Mouse (Mus musculus) MEL (cell line): Measurements from ENCODE around the gene Prkag1. TPM values are rescaled to one million over a fixed set of nuclear protein-coding genes. Genes with fewer than 3 reads are reported as not detected.

Source experiments
- polyA plus RNA-seq, 2 experiments: library from polyadenylated mRNA; stranded (reverse) in 1 of 2; unstranded in 1 of 2; fragments of >175 nt in 1 of 2; fragments of >200 nt in 1 of 2; gene quantifications; 2 replicates each; pipeline versions ENCODE4 v1.2.1 to v1.2.4; 2012; ENCODE audit warnings: low replicate concordance in 2 of 2, low read depth in 1 of 2; ENCODE audit not compliant: insufficient read length in 2 of 2, insufficient read depth in 1 of 2, missing spikeins in 1 of 2
- total RNA-seq: library from RNA; depleted of rRNA; stranded (reverse); fragments of 300-350 nt; gene quantifications from 2 replicates; pipeline ENCODE4 v1.2.3, GENCODE M21; 2012; rRNA removed

Gene Prkag1
- total and polyA plus RNA-seq, 3 experiments = 122 to 348 (median 141) TPM

Other genes with a start within 250 kb of the Prkag1 start
- gene Adcy6, start 221.4 kb downstream of the Prkag1 start, total RNA-seq = 58.9 and 76.0 TPM in 2 replicates
- 10 to 100 TPM in 1 of 2 experiments, not detected in 1; 77.3 TPM for gene Adcy6, start 221.4 kb downstream of the Prkag1 start, polyA plus RNA-seq
- 1.4 TPM in 2 replicates for gene Cacnb3, start 200.7 kb downstream of the Prkag1 start, total RNA-seq
- gene Cacnb3, start 200.7 kb downstream of the Prkag1 start, polyA plus RNA-seq = 1 to 10 TPM in 1 of 2 experiments, not detected in 1; 8.5 TPM
- 193 and 213 TPM in 2 replicates for gene Ddx23, start 168.6 kb downstream of the Prkag1 start, total RNA-seq
- 100 to 1,000 TPM; 194 to 252 TPM for gene Ddx23, start 168.6 kb downstream of the Prkag1 start, polyA plus RNA-seq
- 5.8 and 6.0 TPM in 2 replicates for gene Rnd1, start 154.1 kb downstream of the Prkag1 start, total RNA-seq
- 1 to 10 TPM in 1 of 2 experiments, not detected in 1; 5.5 TPM for gene Rnd1, start 154.1 kb downstream of the Prkag1 start, polyA plus RNA-seq
- not detected in 2 replicates for gene Ccdc65, start 123.3 kb downstream of the Prkag1 start, total RNA-seq
- under 1 TPM in 1 of 2 experiments, not detected in 1; 0.13 TPM for gene Ccdc65, start 123.3 kb downstream of the Prkag1 start, polyA plus RNA-seq
- 109 and 160 TPM in 2 replicates for gene Fkbp11, start 103.3 kb downstream of the Prkag1 start, total RNA-seq
- gene Fkbp11, start 103.3 kb downstream of the Prkag1 start, polyA plus RNA-seq = 100 to 1,000 TPM in 1 of 2 experiments, not detected in 1; 118 TPM
- gene Arf3, start 68.3 kb downstream of the Prkag1 start, total RNA-seq = 37.4 and 41.1 TPM in 2 replicates
- 100 to 1,000 TPM; 140 to 239 TPM for gene Arf3, start 68.3 kb downstream of the Prkag1 start, polyA plus RNA-seq
- gene Wnt10b, start 53.4 kb downstream of the Prkag1 start, total RNA-seq = 0.13 and 0.23 TPM in 2 replicates
- under 1 TPM in 1 of 2 experiments, not detected in 1; 0.14 TPM for gene Wnt10b, start 53.4 kb downstream of the Prkag1 start, polyA plus RNA-seq
- not detected in 2 replicates for gene Wnt1, start 41.7 kb downstream of the Prkag1 start, total RNA-seq
- not detected for gene Wnt1, start 41.7 kb downstream of the Prkag1 start, polyA plus RNA-seq
- 2.8 and 4.0 TPM in 2 replicates for gene Ddn, start 22.0 kb downstream of the Prkag1 start, total RNA-seq
- 1 to 10 TPM in 1 of 2 experiments, not detected in 1; 4.2 TPM for gene Ddn, start 22.0 kb downstream of the Prkag1 start, polyA plus RNA-seq
- gene Kmt2d, start 39.7 kb upstream of the Prkag1 start, total RNA-seq = 12.5 and 15.4 TPM in 2 replicates
- 10 to 100 TPM; 42.0 to 47.7 TPM for gene Kmt2d, start 39.7 kb upstream of the Prkag1 start, polyA plus RNA-seq
- gene Rhebl1, start 63.0 kb upstream of the Prkag1 start, total RNA-seq = 9.4 and 10.1 TPM in 2 replicates
- gene Rhebl1, start 63.0 kb upstream of the Prkag1 start, polyA plus RNA-seq = 10 to 100 TPM in 1 of 2 experiments, not detected in 1; 16.6 TPM
- 0.12 TPM in 1 of 2 replicates, not detected in the other for gene Dhh, start 67.0 kb upstream of the Prkag1 start, total RNA-seq
- not detected for gene Dhh, start 67.0 kb upstream of the Prkag1 start, polyA plus RNA-seq
- gene Lmbr1l, start 86.7 kb upstream of the Prkag1 start, total RNA-seq = 7.0 and 13.5 TPM in 2 replicates
- 10 to 100 TPM in 1 of 2 experiments, not detected in 1; 17.3 TPM for gene Lmbr1l, start 86.7 kb upstream of the Prkag1 start, polyA plus RNA-seq
- 1,577 and 1,672 TPM in 2 replicates for gene Tuba1b, start 103.0 kb upstream of the Prkag1 start, total RNA-seq
- 1,000 to 10,000 TPM in 1 of 2 experiments, not detected in 1; 1,861 TPM for gene Tuba1b, start 103.0 kb upstream of the Prkag1 start, polyA plus RNA-seq
- gene Gm49450, start 122.0 kb upstream of the Prkag1 start, total RNA-seq = not detected in 2 replicates
- gene Gm49450, start 122.0 kb upstream of the Prkag1 start, polyA plus RNA-seq = not detected
- gene Tuba1a, start 122.2 kb upstream of the Prkag1 start, total RNA-seq = 112 and 133 TPM in 2 replicates
- 10 to 100 TPM in 1 of 2 experiments, not detected in 1; 83.6 TPM for gene Tuba1a, start 122.2 kb upstream of the Prkag1 start, polyA plus RNA-seq
- gene Tuba1c, start 198.4 kb upstream of the Prkag1 start, total RNA-seq = 163 and 201 TPM in 2 replicates
- 100 to 1,000 TPM in 1 of 2 experiments, not detected in 1; 129 TPM for gene Tuba1c, start 198.4 kb upstream of the Prkag1 start, polyA plus RNA-seq
- not detected in 2 replicates for gene Prph, start 223.7 kb upstream of the Prkag1 start, total RNA-seq
- not detected for gene Prph, start 223.7 kb upstream of the Prkag1 start, polyA plus RNA-seq
- gene Troap, start 243.1 kb upstream of the Prkag1 start, total RNA-seq = 24.3 and 25.8 TPM in 2 replicates
- gene Troap, start 243.1 kb upstream of the Prkag1 start, polyA plus RNA-seq = 10 to 100 TPM in 1 of 2 experiments, not detected in 1; 70.2 TPM